Mouse (Mus musculus): ENCODE measurements around the gene Smyd3.
A peak's percentile ranks its signal among the peaks of the same experiment; 100 is the strongest.

The Smyd3 gene

DNA sequence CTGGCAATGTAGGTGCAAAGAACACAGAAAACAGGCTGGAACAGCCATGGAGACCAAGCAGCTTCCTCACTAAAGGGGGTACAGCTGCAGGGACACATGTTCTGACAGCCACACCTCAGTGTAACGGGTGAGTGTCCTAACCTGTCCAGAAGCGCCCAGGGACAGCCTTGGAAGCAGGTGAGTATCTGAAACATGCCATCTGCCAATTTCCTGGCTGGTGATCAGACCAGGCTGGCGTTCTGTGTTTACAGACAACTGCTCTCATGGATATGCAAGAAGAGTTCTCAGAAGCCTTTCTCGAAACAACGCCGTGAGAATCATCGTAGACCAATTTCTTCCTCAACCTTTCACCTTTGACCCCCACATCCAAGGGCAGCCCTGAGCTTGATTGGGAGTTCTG lies 444.0 kb downstream of the Smyd3 start:
- DNase-seq (ENCODE audit: extremely low read depth, low read depth, low spot score) = no peak

DNA sequence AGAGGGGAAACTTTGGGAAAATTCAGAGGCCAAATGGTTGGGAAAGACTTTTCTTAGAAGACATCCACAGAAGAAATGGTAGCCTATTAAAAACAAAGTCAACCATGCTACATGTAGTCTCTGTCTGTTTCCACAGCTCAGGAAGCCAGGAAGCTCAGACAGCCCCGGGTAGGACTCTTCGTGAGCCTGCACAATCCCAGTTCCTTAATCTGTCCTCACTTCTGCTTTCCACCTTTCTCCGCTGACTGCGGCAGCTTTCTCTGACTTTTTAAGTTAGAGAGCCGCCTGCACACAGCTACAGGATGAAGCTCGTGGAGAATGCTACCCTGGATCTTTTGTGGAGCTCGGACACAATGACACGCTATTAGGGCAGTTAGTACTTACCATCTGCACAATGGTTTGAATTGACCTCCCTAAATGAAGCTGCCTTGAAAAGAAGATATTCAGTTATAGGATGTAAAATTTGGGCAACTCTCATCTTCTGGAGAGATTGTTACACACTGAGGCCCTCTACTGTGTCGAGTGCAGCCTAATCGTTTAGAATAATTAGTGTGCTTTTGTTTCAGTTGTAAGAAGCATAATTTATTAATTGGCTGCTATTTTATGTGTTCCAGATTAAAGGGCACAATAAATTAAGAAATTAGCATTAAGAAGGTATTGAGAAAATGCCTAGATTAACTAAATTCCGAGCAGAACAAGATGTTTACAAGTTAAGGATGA lies 444.7 kb downstream of the Smyd3 start:
- DNase-seq (ENCODE audit: extremely low read depth, low read depth, low spot score) = no peak

- no peak for DNase-seq (ENCODE audit: extremely low read depth, low read depth, low spot score)
These were observed 445.4 kb downstream of the Smyd3 start for GRCm38 (mm10) chr1:179072406-179072805.

- DNase-seq (ENCODE audit: extremely low read depth, low read depth, low spot score) = no peak
These were observed 448.9 kb downstream of the Smyd3 start for GRCm38 (mm10) chr1:179068990-179069389.

DNA sequence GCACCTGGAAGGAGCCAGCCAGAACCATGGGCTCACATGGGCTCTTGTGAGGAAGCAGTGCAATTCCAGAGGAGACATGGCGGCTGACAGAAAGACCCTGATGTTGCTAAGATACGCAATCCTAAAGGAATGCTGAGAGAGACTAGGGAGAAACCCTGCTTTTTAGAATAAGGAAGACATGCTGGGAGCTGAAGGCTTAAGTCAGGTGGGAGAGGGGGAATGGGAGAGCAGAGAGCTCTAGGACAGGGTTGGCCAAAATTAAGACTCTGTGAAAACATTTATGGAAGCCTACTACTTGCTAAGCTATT lies 452.6 kb downstream of the Smyd3 start:
- no peak for DNase-seq (ENCODE audit: extremely low read depth, low read depth, low spot score)

DNA sequence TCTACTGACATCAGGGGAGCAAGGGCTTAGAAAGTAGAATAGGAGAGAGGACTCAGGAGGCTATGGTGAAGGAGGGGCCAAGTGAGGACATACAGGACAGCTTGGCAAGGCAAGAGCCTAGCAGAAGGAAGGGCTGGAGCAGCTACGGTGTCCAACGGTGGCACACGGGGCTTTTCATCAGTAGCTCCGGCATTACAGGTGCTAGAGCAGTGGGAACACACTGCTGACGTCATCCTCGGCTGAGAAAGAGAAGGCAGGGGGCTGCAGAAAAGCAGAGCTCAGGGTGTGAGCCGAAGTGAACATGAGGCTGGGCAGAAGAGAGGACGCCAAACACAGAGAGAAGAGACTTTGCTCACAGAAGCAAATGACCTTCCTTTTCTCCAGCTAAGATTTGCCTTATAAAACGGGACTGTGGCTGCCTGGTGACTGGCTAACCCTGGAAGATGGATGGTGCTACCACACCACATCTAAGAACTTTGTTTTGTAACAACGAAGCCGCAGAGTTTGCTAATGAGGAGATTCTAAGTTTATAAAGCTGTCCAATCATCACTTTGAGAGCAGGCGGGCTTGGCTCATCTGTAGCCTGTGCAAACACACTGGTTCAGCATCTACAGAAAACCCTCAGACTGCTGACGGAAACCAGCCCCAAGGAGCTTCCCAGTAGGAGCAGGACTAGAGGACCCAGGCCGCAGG lies 453.1 kb downstream of the Smyd3 start:
- no peak for DNase-seq (ENCODE audit: extremely low read depth, low read depth, low spot score)

- no peak for DNase-seq (ENCODE audit: extremely low read depth, low read depth, low spot score)
These were observed 456.1 kb downstream of the Smyd3 start for GRCm38 (mm10) chr1:179061759-179062168.

- DNase-seq (ENCODE audit: extremely low read depth, low read depth, low spot score) = no peak
These were observed 456.8 kb downstream of the Smyd3 start for GRCm38 (mm10) chr1:179061053-179061452.

- DNase-seq (ENCODE audit: extremely low read depth, low read depth, low spot score) = no peak
These were observed 457.5 kb downstream of the Smyd3 start for GRCm38 (mm10) chr1:179060113-179060955.

- no peak for DNase-seq (ENCODE audit: extremely low read depth, low read depth, low spot score)
These were observed 458.3 kb downstream of the Smyd3 start for GRCm38 (mm10) chr1:179059286-179060112.

DNA sequence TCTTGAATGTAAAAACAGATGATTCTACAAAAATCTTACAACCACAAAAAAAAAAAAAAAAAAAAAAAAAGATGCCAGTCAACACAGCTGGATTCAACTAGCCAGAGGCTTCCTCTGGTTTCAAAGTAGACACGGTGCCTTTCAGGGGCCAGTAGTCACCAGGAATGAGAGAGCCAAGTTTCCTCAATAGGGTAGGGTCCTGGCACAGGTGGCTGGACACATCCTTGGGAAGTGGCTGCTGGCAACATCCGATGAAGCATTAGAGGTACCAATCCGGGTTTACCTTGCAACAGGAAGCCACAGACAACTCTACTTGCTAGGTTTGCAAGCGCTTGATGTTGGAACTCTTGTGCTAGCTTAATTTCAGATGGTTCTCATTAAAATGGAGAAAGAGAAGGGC lies 459.2 kb downstream of the Smyd3 start:
- no peak for DNase-seq (ENCODE audit: extremely low read depth, low read depth, low spot score)

- DNase-seq (ENCODE audit: extremely low read depth, low read depth, low spot score) = no peak
These were observed 462.1 kb downstream of the Smyd3 start for GRCm38 (mm10) chr1:179055760-179056159.

- no peak for DNase-seq (ENCODE audit: extremely low read depth, low read depth, low spot score)
These were observed 463.3 kb downstream of the Smyd3 start for GRCm38 (mm10) chr1:179054385-179055116.

- DNase-seq (ENCODE audit: extremely low read depth, low read depth, low spot score) = no peak
These were observed 465.2 kb downstream of the Smyd3 start for GRCm38 (mm10) chr1:179052545-179053180.

DNA sequence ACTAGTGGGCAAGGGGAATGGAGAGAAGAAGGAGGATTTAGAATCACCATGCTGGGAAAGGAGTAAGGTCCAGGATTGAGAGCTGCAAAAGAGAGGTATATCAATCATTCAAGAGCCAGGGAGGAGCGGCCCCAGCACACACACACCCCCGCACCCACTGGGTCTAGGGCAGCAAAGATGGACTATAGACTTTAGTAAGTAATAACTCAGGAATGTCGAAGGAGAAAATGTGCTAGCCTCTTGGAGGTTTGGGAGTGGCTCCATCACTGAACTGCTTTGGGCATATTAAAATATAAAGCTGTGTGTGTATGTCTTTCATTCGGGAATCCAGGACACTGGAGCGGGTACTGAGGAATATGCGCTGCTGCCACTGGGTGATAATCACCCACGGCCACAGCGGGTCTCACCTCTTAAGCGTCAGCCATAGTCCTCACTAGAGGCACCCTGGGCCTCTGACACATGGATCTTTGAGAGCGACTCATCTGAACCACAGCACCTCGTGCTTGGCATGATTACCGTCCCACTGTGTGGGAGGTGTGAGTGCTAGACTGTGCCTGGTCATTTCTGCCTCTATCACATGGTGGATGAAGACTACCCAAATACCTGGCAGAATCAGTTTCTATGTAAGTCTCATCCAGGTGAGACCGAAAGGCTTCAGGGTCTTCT lies 469.8 kb downstream of the Smyd3 start:
- no peak for DNase-seq (ENCODE audit: extremely low read depth, low read depth, low spot score)

DNA sequence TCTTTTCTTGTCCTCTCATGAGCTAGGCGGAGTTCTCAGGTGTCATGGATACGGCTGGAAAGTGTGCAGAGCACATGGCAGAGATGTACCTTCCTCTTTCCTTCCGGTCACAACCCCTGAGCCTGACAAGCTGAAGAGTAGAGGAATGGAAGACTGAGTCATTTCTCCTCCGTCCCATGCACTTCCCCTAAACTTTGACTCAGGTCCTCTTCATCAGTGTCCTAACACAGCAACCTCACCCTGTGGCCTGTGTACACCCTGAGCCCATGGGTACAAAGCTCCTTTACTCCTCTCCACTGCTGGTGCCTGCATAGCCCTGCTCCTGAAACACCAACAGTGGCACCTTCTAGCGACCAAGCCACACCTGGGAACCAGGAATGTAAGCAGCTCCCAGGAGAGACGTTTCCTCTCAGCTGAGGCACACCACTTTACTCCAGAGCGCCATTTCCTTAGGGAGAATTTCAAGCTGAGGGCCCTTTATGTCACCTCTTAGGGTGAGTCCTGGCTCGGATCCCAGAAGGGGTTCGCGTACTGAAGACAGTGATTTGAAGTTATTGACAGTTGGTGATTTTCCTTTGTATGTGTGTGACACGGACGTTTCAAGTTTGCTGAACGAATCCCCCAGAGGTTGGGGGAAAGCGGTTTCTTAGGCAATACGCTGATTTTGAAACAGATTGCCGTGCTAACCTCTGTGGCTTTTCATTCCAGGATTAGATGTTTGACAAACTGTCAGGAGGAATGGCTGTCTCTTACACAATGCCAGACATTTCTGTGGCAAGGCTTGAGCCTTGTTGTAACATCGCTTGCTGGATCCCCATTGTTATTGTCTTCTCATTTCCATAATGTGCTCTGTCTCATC lies 471.8 kb downstream of the Smyd3 start:
- DNase-seq (ENCODE audit: extremely low read depth, low read depth, low spot score) = peak; percentile 49

GRCm38 (mm10) chr1:179044165-179044564 lies 473.7 kb downstream of the Smyd3 start:
- DNase-seq (ENCODE audit: extremely low read depth, low read depth, low spot score) = no peak

GRCm38 (mm10) chr1:179043644-179044043 lies 474.2 kb downstream of the Smyd3 start:
- no peak for DNase-seq (ENCODE audit: extremely low read depth, low read depth, low spot score)

Measured in fat pad, adult 2 months (tissue).